Mouse (Mus musculus) midbrain, embryonic 12.5 days (tissue): Measurements from ENCODE around the gene Abca3. TPM values are rescaled to one million over a fixed set of nuclear protein-coding genes. Genes with fewer than 3 reads are reported as not detected.
"Not testable (repeated sequence)": the region's sequence is repeated elsewhere in the genome, so short reads cannot be mapped to it uniquely, and the experiment has no call there.

Experiments used
- ATAC-seq: fragments of 200-750 bp; cut with Nextera tagmentation; 2 replicates; pipeline ENCODE4 v1.8.0; 2017; ENCODE audit warnings: low read depth, moderate TSS enrichment, moderate library complexity; ENCODE audit not compliant: low FRiP score
- H3K27ac ChIP-seq: fragments of 300-500 bp; sonication (generic); replicated peaks from 2 replicates; pipeline ENCODE4 v1.5.1; 2016; ENCODE audit warnings: mild to moderate bottlenecking
- H3K27me3 ChIP-seq: fragments of 300-500 bp; sonication (generic); 2 replicates; pipeline ENCODE4 v1.6.1; 2016; ENCODE audit warnings: mild to moderate bottlenecking
- H3K36me3 ChIP-seq: fragments of 300-500 bp; sonication (generic); 2 replicates; pipeline ENCODE4 v1.6.1; 2016
- H3K4me1 ChIP-seq: fragments of 300-500 bp; sonication (generic); 2 replicates; pipeline ENCODE4 v1.6.1; 2016
- H3K4me2 ChIP-seq: fragments of 300-500 bp; sonication (generic); replicated peaks from 2 replicates; pipeline ENCODE4 v1.6.1; 2016; ENCODE audit warnings: mild to moderate bottlenecking, moderate library complexity
- H3K4me3 ChIP-seq: fragments of 300-500 bp; sonication (generic); 2 replicates; pipeline ENCODE4 v1.5.1; 2016; ENCODE audit warnings: mild to moderate bottlenecking
- H3K9ac ChIP-seq: fragments of 300-500 bp; sonication (generic); replicated peaks from 2 replicates; pipeline ENCODE4 v1.6.1; 2016; ENCODE audit warnings: mild to moderate bottlenecking, moderate library complexity
- H3K9me3 ChIP-seq: fragments of 300-500 bp; sonication (generic); 2 replicates; pipeline ENCODE4 v1.6.1; 2016; ENCODE audit warnings: mild to moderate bottlenecking
- WGBS: fragments of 180-500 bp; shearing (Covaris S2); methylation state at CpG from one replicate; pipeline ENCODE4 v1.1.7; 2016; 5-methylcytosine and 5-hydroxymethylcytosine counted together
- microRNA-seq: library from miRNA; unstranded; fragments of <30 nt; microRNA quantifications from one replicate; pipeline ENCODE4, GENCODE M21; 2017
- polyA plus RNA-seq: library from polyadenylated mRNA; unstranded; fragments of >200 nt; fragmentation: Nextera tagmentation; extraction: Ambion mirVana; gene quantifications from 2 replicates; pipeline ENCODE4 v1.2.1, GENCODE M21; 2016

Abca3 gene
- polyA plus RNA-seq, 1 experiment from 2014 or later, result 19.2 TPM

DNA sequence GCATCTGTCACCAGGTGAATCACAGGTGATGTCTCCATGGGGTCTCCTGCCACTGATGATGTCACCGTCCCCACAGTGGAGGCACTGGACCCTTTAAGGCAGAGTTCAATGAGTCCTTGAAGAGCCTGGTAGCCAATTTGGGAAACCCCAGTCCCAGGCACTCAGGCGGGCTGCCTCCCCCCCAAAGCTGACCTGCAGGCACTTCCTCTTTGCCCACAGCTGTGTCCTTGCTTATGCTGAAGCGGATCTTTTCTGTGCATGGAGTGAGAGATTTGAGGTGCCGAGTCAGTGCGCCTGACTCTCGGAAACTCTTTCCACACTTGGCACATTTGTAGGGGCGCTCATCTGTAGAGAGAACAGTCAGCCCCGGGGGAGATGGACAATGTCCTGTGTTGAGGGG is 94.8 kb downstream of the Abca3 start:
- Histone ChIP-seq H3K27me3 (no peaks in the 10 kb centered on the region), H3K4me2 (no peak overlapping the region), H3K4me3 (no peak overlapping the region), H3K9ac (no peak overlapping the region), H3K36me3 (peaks cover 99% of the 10 kb centered on the region), H3K27ac (no peak overlapping the region), H3K9me3 (no peaks in the 10 kb centered on the region), H3K4me1 (no peaks in the 10 kb centered on the region)
- ATAC-seq, result no peak
- 95% methylated on average over 8 of the region's 8 CpGs for WGBS

DNA sequence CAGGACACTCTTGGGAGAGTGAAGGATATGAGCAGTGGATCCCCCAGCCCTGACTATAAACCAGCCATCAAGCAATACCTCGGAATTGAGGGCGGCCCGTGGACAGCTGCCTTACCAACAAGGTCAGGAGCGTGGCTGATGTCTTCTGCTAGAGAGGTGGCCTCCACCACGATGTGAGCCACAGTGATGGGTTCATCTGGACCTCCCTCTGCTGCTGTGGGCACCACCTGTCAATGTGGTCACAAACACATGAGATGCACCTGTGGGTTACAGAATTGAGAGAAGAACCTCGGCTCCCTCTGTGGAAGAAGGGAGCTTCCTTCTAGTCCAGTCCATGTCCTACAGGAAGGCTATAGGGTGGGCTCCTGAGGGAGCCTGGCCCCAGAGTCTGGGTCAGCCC is 97.8 kb downstream of the Abca3 start:
- Histone ChIP-seq H3K9ac (no peak overlapping the region), H3K36me3 (peaks cover 70% of the 10 kb centered on the region), H3K9me3 (no peaks in the 10 kb centered on the region), H3K4me2 (no peak overlapping the region), H3K4me1 (peaks cover 12% of the 10 kb centered on the region), H3K4me3 (no peak overlapping the region), H3K27me3 (no peaks in the 10 kb centered on the region), H3K27ac (no peak overlapping the region)
- ATAC-seq, result no peak
- WGBS, result 89% methylated on average over 6 of the region's 6 CpGs

DNA sequence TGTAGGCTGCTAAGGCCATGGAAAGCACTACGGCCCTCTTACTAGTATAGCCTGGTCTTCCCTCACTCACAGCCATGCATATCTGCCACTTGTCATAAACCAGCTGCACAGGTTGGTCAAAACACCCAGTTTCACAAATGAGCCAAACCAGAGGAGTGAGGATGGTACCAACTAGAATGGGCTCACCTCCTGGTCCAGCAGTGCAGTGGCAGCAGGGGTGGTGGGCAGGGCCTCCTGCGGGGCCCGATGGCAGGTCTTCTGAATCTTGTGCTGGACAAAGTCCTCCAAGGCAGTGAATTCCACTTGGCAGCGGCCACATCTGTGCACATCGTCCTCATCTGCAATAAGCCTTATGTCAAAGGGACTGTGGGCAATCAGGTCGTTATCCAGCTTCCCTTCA is 99.5 kb downstream of the Abca3 start:
- Histone ChIP-seq H3K4me2 (no peak overlapping the region), H3K27ac (no peak overlapping the region), H3K4me1 (peaks cover 12% of the 10 kb centered on the region), H3K9me3 (no peaks in the 10 kb centered on the region), H3K9ac (no peak overlapping the region), H3K36me3 (peaks cover 53% of the 10 kb centered on the region), H3K4me3 (no peak overlapping the region), H3K27me3 (no peaks in the 10 kb centered on the region)
- 96% methylated on average over 6 of the region's 6 CpGs for WGBS
- no peak for ATAC-seq

DNA sequence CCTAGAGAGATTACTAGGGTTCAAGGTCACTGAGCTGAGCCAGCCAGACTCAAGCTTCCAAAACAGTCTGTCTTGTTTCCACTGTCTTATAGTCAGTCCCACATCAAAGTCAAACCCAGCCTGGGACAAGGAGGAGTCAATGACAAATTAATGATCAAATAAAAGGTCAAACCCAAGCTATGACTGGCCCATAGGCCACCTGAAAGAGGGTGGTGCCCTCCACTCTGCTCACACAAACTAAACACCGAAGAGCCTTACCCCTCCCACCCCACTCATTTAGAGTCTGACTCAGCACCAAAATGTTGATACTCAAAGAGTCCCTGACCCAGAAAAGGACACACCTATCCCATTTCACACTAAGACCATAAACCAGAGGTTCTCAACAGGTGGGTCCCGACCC is 101.6 kb downstream of the Abca3 start:
- Histone ChIP-seq H3K4me3 (no peak overlapping the region), H3K36me3 (peaks cover 32% of the 10 kb centered on the region), H3K9me3 (no peaks in the 10 kb centered on the region), H3K27ac (no peak overlapping the region), H3K4me2 (peak overlapping the region; percentile 67), H3K4me1 (peaks cover 12% of the 10 kb centered on the region), H3K27me3 (no peaks in the 10 kb centered on the region), H3K9ac (no peak overlapping the region)
- WGBS, result 92% methylated on average over 2 of the region's 2 CpGs
- no peak for ATAC-seq

DNA sequence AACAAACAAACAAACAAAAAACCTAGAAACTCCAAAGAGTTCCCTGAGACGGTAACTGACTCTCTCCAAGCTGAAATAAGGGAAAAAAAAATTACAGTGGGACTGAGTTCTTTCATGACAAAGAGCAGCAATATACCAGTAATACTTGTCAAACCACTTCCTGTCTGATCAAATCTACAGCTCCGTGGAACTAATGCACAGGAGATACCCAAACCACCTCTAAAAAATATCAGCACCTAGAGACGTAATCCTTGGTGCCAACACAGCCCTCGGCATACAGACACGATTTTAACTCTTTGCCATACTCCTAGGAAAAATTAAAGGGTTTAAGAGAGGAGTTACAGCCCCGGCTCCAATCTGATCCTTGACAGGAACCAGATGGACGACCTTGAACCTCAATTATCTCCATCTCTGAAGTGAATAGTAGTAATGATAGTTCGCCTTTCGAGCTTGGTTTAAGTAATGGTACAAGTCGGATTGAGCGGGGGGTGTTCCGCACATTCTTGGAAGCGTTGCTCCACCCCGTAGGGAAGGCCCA is 102.5 kb downstream of the Abca3 start:
- Histone ChIP-seq H3K27ac (peak overlapping the region; percentile 90), H3K9me3 (no peaks in the 10 kb centered on the region), H3K4me2 (peak overlapping the region; percentile 67), H3K36me3 (peaks cover 22% of the 10 kb centered on the region), H3K4me1 (peaks cover 12% of the 10 kb centered on the region), H3K4me3 (peak overlapping the region; percentile 83), H3K9ac (peak overlapping the region; percentile 89), H3K27me3 (no peaks in the 10 kb centered on the region)
- WGBS, result 10% methylated on average over 14 of the region's 14 CpGs
- ATAC-seq, result no peak

DNA sequence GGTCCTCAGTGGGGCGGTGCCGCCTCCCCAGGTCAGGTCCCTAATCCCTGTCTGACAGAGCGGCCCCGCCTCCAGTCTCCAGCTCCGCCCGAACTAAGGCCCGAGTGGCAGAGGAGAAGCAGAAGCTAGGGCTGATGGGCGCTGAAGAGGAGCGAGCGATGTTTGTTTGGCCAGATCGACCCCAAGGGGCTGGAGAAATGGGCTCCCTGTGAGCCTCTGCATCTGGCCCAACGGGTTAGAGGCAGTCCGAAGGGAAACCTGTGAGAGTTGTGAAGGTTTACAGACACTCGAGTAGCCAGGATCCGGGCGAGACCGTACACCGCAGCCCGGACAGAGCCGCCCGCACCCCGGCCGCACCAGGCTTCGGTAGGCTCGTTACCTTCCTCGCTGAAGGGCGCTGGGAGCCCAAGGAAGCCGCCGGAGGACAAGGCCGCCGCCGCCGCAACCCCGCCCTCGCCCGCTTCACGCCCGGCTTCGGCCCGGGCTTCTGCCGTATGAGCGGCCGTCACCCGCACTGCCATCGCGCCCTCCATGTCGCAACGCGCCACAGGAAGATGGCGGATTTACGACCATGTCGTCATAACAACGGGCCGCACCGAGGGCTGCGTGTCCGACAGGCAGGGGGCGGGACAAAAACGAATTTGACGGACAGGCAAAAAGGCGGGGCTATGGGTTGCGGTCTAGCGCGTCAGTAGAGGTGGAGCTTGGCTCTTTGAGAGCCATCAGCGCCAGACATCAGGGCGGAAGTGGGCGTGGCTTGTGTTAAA is 103.2 kb downstream of the Abca3 start:
- peak overlapping the region; percentile 90 for H3K27ac ChIP-seq
- H3K4me1 ChIP-seq, result peaks cover 12% of the 10 kb centered on the region
- H3K9me3 ChIP-seq, result no peaks in the 10 kb centered on the region
- peak overlapping the region; percentile 89 for H3K9ac ChIP-seq
- H3K4me2 ChIP-seq, result peak overlapping the region; percentile 67
- WGBS, result under 1% methylated on average over 67 of the region's 67 CpGs
- peak overlapping the region; percentile 83 for H3K4me3 ChIP-seq
- peaks cover 16% of the 10 kb centered on the region for H3K36me3 ChIP-seq
- no peaks in the 10 kb centered on the region for H3K27me3 ChIP-seq
- peak; percentile 95 for ATAC-seq

DNA sequence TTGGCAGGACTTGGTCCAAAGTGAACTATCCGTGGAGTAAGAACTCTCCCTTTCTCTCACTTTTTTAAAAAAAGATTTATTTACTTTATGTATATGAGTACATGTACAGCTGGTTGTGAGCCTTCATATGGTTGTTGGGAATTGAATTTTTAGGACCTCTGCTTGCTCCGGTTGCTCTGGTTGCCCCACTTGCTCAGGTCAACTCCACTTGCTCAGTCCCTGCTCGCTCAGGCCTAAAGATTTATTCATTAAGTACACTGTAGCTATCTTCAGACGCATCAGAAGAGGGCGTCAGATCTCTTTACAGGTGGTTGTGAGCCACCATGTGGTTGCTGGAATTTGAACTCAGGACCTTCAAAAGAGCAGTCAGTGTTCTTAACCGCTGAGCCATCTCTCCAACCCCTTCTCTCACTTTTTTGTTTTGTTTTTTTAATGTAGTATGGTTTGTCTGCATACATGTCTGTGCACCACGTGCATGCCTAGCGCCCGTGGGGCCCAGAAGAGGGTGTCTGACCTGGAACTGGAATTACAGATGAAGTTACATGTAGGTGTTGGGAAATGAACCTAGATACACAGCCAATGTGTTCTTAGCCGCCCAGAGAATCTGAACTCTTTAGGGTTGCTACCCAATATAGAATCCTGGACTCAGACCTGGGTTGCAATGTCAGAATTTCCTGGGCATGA is 103.9 kb downstream of the Abca3 start:
- Histone ChIP-seq H3K4me3 (peak overlapping the region; percentile 83), H3K4me2 (peak overlapping the region; percentile 67), H3K4me1 (peaks cover 12% of the 10 kb centered on the region)
- H3K9ac ChIP-seq, H3K9me3 ChIP-seq, H3K27me3 ChIP-seq, H3K27ac ChIP-seq, H3K36me3 ChIP-seq: not testable (repeated sequence)
- WGBS, result 54% methylated on average over 10 of the region's 10 CpGs
- peak; percentile 35 for ATAC-seq

Small RNA genes within 50 kb of the gene (microRNA-seq; reads per million reads assigned to microRNA genes)
- not detected for gene Gm24427

Other genes with a start within 250 kb of the Abca3 start
- gene Pdpk1, start 201.0 kb upstream of the Abca3 start, polyA plus RNA-seq, result 53.5 and 56.2 TPM in 2 replicates
- 31.5 and 32.9 TPM in 2 replicates for gene Amdhd2, start 188.2 kb upstream of the Abca3 start, polyA plus RNA-seq
- gene Atp6v0c, start 182.2 kb upstream of the Abca3 start, polyA plus RNA-seq, result 512 and 518 TPM in 2 replicates
- gene Tbc1d24, start 146.4 kb upstream of the Abca3 start, polyA plus RNA-seq, result 14.2 and 14.8 TPM in 2 replicates
- 6.9 and 7.0 TPM in 2 replicates for gene Ntn3, start 142.4 kb upstream of the Abca3 start, polyA plus RNA-seq
- gene Tedc2, start 131.1 kb upstream of the Abca3 start, polyA plus RNA-seq, result 13.9 and 14.7 TPM in 2 replicates
- 76.5 and 77.3 TPM in 2 replicates for gene Ccnf, start 100.5 kb upstream of the Abca3 start, polyA plus RNA-seq
- gene Abca17, start 882 bp upstream of the Abca3 start, polyA plus RNA-seq, result 0.41 TPM in 1 of 2 replicates, not detected in the other
- gene Rnps1, start 62.6 kb downstream of the Abca3 start, polyA plus RNA-seq, result 367 and 378 TPM in 2 replicates
- gene Eci1, start 74.7 kb downstream of the Abca3 start, polyA plus RNA-seq, result 53.7 and 68.0 TPM in 2 replicates
- gene Dnase1l2, start 91.2 kb downstream of the Abca3 start, polyA plus RNA-seq, result 5.3 and 5.5 TPM in 2 replicates
- gene E4f1, start 118.4 kb downstream of the Abca3 start, polyA plus RNA-seq, result 36.5 and 41.9 TPM in 2 replicates
- 60.0 TPM in 2 replicates for gene Pgp, start 118.4 kb downstream of the Abca3 start, polyA plus RNA-seq
- 0.34 TPM in 1 of 2 replicates, not detected in the other for gene Bricd5, start 121.9 kb downstream of the Abca3 start, polyA plus RNA-seq
- 37.0 TPM in 2 replicates for gene Mlst8, start 127.1 kb downstream of the Abca3 start, polyA plus RNA-seq
- 20.2 and 23.0 TPM in 2 replicates for gene Caskin1, start 136.7 kb downstream of the Abca3 start, polyA plus RNA-seq
- 92.4 and 94.9 TPM in 2 replicates for gene Traf7, start 176.0 kb downstream of the Abca3 start, polyA plus RNA-seq
- gene Rab26, start 182.3 kb downstream of the Abca3 start, polyA plus RNA-seq, result 1.9 and 2.2 TPM in 2 replicates
- 25.1 and 27.1 TPM in 2 replicates for gene Pkd1, start 197.9 kb downstream of the Abca3 start, polyA plus RNA-seq